Mouse (Mus musculus) NIH3T3 (cell line): ENCODE data around the gene Abhd16a.

Source experiments
- DNase-seq: peaks from one replicate; pipeline ENCODE4 v3.0.0-alpha.2; 2012; ENCODE audit warnings: low read depth

Gene Abhd16a

DNA sequence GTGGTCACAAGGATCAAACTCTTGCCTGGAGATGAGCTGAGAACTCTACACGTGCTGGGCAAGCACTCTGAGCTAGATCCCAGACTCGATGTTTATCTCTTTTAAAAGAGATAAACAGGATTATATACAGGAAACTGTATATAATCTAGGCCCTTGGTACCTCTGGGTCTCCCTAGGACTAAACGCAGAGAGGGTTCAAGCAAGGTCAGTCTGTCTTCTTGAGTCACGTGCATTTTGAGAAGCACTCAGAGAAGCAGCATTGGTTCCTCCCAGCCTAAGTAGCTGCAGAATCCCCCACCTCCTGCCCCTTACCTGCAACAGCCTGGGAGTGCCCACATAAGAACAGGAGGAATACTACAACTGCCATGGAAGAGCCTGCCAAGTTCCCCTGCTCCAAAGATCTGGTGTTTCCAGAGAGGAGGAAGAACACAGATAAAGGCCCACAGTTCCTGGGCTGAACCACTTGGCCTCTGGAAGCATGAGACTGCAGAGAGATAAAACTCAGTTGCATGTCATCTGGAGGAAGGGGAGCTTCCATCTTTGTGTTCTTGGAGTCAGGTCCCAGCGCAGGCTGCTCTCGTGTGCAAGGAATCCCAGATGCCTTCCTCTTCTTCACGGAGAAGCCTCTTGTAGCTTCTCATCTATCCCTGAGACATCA, 3.7 kb upstream of the Abhd16a start, which contains the start of gene Ly6g6f:
Gene Ly6g6f, minus strand, starts transcription at position 403 of the 658 bp plus-strand sequence.
- no peak for DNase-seq

DNA sequence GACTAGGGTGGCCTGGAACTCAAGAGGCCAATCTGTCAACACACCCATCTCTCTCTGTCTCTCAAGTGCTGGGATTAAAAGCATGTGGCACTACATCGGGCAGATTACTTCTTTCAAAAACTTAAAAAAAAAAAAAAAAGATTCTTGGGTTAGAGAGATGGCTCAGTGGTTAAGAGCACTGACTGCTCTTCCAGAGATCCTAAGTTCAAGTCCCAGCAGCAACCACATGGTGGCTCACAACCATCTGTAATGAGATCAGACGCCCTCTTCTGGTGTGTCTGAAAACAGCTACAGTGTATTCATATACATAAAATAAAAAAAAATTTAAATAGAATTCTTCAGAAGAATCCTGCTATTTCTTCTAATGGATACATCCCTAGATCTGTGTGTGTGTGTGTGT, 912 bp upstream of the Abhd16a start:
- DNase-seq = peak; percentile 58

DNA sequence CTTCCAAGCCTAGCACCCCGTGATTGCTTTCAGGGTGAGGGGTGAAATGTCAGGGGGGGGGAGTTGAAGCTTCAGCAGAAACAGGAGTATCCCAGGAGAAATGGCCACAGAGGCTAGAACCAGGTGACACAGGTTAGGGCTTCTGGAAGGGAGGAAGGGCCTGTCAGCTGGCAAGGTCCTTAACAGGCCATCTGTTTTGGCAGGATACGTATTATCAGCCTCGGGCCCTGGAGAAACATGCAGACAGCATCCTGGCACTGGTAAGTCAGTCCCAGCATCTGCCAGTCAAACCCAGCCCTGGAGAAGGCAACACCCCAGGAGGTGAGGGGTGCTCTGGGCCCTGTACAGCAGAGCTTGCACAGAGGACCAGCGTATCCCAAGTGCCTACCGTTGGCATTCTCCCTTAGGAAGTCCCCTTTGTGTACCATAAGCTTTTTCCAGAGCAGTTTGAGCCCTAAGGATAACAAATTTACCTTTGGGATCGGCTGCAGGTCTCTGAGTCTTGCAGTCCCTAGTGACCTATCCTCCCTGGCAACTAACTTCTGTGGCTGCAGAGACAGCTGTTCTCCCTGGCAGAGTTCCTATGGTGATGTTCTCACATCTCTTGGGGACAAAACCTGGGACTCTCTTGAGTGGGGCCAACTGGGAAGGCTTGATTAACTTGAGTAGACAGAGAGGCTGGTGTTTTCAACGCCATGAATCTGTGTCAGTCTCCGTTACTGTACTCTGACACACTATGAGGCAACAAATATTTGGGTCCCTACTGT, 1.3 kb downstream of the Abhd16a start:
- DNase-seq = peak; percentile 52

DNA sequence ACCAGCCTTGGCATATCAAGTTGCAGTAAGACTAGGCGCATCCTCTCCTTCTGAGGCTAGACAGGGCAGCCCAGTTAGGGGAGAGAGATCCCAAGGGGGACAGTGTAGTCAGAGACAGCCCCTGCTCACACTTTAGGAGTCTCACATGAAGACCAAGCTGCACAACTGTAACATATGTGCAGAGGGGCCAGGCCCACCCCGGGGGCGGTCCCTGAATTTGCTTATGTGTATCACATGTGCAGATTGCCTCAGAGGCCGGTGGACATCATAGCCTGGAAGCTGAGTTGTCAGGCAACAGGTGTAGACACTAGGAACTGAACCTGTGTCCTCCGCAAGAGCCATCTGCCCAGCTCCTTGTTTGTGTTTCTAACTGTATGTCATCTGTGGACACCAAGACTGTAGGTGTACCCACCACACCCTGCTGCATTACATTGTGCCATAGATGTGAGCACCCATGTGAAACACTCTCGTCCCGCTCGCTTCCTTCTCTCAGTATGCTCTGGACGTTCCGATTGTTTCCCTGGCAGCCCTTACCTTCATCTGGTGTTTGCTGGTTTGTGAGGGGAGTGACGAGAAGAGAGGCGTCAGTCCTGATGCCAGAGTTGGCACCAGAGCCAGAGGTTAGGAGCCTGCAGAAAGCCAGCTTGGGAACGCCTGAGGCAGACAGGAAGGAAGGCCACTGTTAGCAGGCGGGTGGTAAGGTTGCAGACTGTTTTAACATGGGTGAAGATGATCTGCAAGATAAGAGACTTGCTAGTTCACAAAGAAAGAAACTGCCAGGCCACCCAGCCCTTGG, 3.5 kb downstream of the Abhd16a start:
- DNase-seq = no peak

DNA sequence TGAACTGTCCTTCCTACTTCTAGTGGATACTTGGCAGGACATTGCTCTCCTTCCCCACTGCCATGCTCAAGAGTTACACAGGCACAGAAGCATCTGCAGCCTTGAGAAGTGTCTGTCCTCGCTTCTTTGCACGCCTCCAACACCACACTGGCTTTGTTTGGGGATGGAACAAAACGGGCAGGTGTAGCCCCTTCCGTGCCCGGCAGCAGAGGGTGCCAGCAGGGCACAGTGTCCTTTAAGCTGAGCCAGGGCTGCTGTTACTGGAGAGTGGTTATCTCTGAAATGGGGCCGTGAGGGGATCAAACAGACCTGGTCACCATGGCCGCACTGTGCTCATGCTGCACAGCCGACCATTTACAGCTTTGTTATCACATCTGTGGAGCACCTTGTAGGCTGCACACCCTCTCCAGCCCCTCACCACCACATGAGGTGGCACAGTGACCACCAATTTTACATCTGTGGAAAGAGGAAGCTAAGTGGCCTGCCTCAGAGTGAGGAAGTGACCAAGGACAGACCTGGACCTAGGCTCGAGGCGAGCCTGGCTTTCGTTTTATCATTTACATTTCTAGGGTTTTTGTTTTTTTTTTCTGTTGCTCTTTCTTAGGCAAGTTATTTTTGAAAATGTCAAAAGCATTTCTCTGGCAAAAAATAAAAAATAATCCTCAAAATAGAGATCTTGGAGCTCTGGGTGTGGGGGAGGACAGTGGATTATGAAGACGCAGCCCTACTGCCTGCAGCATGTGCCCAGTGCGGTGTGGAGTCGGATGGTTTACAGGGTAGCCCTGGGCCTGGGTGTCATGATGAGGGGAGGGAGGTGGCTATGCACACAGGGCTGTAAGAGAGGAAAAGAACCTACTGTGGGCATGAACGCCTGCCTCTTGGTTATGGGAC, 5.7 kb downstream of the Abhd16a start:
- no peak for DNase-seq

DNA sequence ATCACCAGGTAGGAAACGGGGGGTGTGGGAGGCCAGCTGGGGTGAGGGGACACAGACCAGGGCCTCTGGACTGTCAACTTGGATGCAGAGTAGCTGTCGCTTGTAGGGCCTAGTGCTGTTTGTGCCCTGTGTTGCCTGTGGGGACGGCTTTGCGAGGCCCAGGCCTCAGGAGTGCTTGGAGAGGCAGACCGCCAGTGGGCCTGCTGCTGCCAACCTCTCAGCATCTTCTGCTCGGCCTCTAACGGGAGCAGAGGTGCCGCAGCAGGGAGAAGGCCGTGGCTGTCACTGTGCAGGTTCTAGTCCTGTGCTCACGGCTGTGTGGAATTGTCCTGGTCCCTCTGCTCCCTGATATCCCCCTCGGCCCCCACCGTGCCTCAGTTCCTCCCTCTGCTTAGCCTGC, 7.5 kb downstream of the Abhd16a start:
- no peak for DNase-seq

DNA sequence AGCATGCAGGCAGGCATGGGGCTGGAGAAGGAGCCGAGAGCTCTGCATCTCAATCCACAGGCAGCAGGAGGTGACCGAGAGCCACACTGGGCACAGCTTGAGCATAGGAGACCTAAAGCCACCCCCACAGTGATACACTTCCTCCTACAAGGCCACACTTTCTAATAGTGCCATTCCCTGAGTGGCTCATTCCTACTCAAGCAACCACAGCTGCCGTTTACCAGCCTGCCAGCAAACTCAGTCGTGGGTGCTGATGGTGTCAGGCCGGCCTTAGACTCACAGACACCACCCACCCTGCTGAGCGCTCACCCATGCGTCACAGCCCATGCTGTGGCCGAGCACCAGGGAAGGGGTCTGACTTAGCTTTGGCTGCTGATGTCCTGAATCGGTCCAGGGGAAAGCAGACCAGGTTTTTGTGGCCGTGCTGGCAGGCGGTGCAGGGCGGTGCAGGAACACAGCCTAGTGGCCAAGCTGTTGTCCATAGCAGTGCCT, 8.1 kb downstream of the Abhd16a start:
- DNase-seq = no peak

DNA sequence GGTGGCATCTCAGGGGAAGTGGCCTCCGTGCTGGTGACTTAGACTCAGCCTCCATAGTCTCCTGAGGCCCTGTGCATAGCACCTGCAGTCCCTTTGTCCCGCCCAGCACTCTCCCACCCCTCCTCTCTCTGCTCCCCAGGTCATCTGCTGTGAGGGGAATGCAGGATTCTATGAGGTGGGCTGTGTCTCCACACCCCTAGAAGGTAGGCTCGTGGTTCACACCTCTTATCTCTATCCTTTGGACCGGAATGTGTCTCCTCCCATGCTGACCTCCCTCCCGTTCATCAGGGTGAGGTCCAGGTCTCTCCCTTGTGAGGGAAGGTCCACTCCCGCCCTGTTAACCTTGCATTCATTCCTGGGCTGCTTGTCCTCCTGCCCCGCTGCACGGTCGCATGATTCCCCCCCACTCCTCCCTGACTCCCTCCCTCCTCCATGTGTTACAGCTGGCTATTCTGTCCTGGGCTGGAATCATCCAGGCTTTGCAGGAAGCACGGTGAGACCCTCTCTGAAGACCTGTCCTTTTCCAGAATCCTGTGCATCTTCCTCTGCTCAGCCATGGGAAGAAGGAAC, 11.2 kb downstream of the Abhd16a start:
- no peak for DNase-seq

DNA sequence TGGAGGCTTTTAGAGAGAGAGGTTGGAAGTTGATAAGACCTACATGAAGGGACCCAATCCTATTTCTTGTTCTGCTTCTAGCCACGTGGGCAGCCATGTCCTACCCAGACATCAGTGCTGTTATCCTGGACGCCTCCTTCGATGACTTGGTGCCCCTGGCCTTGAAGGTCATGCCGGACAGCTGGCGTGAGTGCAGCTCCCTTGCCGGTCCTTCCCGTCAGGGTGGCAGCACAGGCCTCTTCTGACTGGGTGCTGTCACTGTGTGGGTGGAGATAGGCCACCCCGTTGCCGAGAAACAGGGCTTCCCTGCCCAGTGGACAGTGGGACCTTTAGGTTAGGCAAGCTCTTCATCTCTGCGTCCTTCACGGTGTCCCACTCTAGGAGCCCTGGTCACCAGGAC, 12.1 kb downstream of the Abhd16a start:
- no peak for DNase-seq

DNA sequence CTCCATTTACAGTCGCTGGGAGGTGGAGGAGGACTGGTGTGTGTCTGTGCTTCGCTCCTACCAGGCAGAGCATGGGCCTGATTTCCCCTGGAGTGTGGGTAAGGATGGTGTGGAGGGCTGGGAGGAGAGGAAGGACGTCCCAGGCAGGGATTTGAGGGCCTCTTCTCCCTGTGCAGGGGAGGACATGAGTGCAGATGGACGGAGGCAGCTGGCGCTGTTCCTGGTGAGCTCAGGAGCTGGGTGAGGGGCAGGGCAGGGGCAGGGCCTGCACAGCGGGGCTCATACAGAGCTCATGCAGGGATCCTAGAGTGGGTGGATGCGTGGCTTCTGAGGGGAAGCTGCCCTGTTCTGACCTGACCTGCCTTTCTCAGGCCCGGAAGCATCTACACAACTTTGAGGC, 13.2 kb downstream of the Abhd16a start:
- DNase-seq = no peak

DNA sequence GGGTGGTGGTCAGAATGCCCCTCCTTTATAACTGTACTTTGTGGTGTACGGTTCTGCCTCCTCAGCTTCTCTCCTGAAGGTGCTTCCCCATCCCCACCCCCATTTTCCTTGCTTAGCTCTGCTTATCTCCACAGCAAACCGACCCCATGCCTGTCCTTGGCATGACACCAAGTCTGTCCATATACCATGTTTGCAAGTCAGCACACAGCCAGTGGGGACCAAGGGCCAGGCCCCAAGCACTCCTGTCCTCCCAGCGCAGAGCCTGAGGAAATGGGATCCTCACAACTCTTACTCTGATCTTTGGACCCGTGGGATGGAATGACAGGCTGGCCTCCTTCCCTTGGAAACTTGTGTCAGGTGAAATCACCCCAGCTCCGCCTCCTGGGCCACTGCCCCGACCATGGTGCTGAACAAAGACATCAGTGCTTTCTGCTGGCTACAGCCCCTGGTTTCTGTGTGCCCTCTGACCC, 14.2 kb downstream of the Abhd16a start:
- no peak for DNase-seq

DNA sequence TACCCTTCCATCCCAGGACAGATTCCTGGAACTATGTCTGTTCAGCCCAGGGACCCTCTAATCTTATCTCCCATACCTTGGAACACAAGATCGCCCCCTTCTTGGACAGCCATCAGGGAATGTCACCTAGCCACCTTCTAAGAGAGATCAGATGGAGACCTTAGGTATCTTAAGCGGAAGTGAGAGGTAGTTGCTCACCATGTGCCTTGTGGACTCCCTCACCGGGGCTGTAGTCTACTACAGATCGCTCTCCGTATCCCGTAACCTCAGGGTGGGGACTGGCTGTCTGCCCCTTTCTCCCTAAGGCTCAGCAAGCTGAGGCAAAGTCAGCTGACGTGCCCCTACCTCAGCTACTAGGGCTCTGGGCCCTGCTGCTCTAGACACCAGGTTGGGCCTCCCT, 15.0 kb downstream of the Abhd16a start:
- DNase-seq = no peak

DNA sequence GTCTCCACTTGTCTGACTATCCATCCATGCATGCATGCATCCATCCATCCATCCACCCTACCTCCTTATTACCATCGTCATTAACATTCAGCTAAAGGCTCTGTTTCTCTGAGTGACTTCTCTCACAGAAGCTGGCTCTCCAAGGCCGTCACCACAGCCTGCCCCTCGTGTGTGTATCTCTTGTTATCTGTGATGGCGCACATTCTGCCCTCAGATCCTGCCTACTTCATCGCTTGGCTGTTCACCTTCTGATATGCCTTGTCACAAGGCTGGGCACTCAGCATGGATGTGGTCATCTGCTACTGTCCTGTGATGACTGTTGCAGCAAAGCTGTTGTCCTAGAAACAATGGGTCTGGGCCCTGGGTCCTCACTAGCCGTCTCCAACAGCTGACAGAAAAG, 15.7 kb downstream of the Abhd16a start:
- no peak for DNase-seq

DNA sequence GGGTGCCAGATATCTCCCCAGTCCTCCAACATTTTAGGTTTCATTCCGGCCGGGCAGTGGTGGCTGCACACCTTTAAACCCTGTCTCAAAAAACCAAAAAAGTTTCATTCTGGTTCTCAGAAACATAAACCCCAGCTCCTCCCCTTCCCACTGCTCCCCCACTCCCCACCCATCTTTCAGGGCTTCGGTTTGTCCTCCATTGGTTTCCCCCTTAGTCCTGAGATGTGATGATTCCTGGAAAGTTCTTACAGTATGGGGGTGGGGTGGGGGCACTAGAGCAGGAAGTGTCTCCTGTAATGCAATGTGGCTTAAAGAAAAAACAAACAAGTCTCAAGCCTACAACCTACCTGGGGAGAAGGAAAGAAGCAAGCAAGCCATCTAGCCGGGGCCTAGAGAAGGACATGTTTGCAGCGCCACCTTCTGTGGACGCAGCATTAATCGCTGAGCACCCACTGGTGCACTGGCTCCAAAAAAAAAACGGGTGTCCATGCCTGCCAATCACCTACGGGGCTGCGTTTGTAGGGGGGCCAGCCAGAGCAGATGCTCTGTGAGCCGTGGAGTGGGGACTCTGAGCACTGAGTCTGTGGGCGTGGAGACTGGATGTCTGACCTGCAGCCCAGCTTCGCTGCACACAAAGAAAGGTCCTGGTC, 16.8 kb downstream of the Abhd16a start:
- peak; percentile 77 for DNase-seq

DNA sequence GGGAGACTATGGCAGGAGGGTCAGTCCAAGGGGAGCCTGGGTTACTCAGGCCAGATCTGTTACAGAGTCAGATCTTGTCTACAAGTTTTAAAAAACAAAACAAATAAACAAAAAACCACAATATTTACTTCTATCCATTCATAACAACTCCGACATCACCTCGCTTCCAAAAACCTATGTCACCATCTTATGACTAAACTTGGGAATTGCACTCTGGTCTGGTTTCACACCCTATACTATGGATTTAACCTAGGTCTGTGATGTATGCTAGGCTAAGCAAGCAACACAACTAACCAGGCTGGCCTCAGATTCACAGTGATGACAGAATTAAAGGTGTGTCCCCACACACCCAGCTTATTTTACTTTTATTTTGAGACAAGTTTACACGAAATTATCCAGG, 17.5 kb downstream of the Abhd16a start:
- peak; percentile 60 for DNase-seq

DNA sequence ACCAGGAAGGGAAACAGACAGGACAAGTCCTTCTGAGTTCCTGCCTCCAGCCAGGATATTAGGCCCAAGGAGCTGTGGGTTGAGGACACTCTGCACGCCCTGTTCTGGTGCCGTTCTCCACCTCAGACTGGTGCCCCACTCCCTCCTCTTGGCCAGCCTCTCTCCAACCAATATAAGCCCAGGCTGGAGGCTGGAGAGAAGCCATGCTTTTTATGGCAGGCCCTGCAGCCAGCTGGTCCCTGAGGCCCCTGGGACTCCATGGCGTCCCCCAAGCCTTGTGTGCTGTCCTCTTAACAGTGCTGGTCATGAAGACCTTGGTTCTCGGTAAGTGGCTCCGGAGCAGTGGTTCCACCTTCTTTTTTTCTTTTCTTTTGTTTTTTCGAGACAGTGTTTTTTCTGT, 19.0 kb downstream of the Abhd16a start, which contains the start of gene Ly6g5c:
Gene Ly6g5c, plus strand, starts transcription at position 183 of the 400 bp plus-strand sequence.
- no peak for DNase-seq

DNA sequence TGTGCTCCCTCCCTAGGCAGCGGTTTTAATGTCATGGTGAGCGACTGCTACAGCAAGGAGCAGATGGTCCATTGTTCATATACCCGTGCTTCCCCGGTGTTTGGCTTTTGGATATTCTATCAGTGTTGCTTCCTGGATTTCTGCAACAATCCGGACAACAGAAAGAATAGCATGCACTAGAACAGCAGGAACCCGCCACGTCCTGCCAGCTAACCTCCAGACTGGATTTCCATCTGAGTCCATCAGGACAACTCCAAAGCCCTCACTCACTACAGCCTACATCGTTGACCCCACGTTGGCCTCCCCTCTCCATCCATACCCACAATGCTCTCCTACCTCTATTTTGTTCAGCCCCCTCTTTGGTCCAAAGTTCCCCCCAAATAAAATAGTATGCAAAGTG, 22.7 kb downstream of the Abhd16a start:
- no peak for DNase-seq

DNA sequence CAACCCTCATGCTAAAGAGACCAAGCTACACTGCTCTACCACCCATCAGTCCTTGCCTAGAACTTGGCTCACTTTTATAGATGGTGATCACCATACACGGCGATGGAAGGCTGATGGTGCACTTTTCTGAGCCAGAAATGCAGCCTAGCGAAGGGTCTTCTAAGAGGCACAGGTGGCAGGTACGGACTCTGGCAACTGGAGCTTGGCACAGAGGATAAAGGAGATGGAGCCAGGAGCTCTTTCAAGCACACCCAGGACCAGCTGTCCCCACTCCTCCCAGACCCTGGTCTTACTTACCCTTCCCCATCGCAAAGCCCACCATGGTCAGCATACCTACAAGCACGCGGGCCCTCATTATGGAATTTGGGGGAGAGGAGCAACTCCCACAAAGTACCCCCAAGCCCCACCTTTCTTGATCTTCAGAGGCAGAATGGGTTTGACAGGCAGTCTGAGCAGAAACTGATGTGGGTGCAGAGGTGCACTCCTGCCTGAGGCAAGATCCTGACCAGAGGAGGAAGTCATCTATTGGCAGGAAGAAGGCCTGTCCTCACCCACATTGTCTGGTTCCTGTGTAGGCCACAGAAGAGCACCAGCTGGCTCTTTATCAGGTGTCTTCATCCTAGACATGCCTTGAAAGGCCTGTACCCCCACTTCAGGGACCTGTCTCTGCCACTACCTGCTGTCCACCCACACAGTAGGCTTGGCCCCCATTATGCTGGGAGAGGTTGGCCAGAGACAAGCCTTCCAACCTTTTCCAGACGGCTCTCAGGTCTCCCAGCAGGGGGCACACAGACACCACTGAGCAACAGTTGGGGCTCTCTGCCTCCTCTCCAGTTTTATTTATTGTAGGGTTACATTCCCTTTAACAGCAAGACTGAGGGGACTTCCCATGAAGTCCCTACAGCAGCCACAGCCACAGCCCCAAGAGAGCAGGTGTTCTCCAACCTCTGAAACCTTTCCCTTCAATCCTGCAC, 26.3 kb downstream of the Abhd16a start, which contains the start of gene Ly6g5b:
Gene Ly6g5b, minus strand, starts transcription at position 383 of the 974 bp plus-strand sequence.
- DNase-seq = peak; percentile 71

DNA sequence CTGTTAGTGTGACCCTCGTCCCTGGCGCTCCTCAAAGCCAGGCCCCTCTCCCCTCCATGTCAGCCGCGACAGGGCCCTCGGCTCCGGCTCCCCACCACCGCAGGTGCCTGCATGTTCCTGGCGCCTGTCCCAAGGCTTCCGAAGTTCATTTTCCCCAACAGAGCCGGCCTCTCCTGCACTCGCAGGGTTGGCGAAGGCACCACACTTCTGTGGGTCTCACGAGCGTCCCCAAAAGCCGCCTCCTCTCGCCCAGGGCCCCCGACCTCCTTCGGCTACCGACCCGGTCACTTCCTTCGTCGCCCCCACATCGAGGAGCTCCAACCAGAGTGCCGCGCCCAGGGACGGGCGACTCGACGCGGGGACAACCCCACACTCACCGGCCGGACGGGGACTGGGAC, 31.7 kb downstream of the Abhd16a start:
- DNase-seq = peak; percentile 46
